9 mouse cellular contexts compared by ENCODE assay signal in genomic region chr14:105426597-105427334, GRCm38 (mm10).
DNase-seq lines count a peak whose midpoint lies in the region; ATAC-seq lines count a peak whose summit lies in the region.
"Had no signal": no experiment of that assay in that cellular context is flagged by ENCODE, and none has a peak within 500 bp of the region (broad histone marks: within the 10 kb centered on the region; RNA-seq: fewer than 3 reads in every experiment).

No protein-coding gene starts in this region.

- WGBS in forebrain, embryonic 14.5 days, result 71% methylated on average over 19 of the region's 19 CpGs
- WGBS in forebrain, embryonic 10.5 days, result 78% methylated on average over 19 of the region's 19 CpGs
- 69% methylated on average over 19 of the region's 19 CpGs for WGBS in embryonic facial prominence, embryonic 10.5 days

- H3K4me1 ChIP-seq in forebrain, embryonic 14.5 days (ENCODE audit: control insufficient read depth, insufficient read depth, low read length), result no peaks in the 10 kb centered on the region
- H3K4me1 ChIP-seq in forebrain, embryonic 10.5 days, result peaks cover 14% of the 10 kb centered on the region
- H3K4me1 ChIP-seq in embryonic facial prominence, embryonic 10.5 days, result peaks cover 15% of the 10 kb centered on the region
- H3K4me1 ChIP-seq: megakaryocyte, embryonic 14.5 days had no signal

- peak overlapping the region; percentile 38 for H3K4me2 ChIP-seq in forebrain, embryonic 14.5 days (ENCODE audit: low read length)

- H3K27me3 ChIP-seq in forebrain, embryonic 14.5 days (replicated peaks; ENCODE audit: control insufficient read depth, insufficient read depth, low read length), result no peaks in the 10 kb centered on the region
- peaks cover 23% of the 10 kb centered on the region for H3K27me3 ChIP-seq in forebrain, embryonic 10.5 days (ENCODE audit: poor library complexity, severe bottlenecking)
- peaks cover 7% of the 10 kb centered on the region for H3K27me3 ChIP-seq in embryonic facial prominence, embryonic 10.5 days (replicated peaks; ENCODE audit: low read depth, poor library complexity, severe bottlenecking)

- H3K36me3 ChIP-seq in forebrain, embryonic 14.5 days (ENCODE audit: control insufficient read depth, insufficient read depth, low read length), result no peaks in the 10 kb centered on the region
- H3K36me3 ChIP-seq in forebrain, embryonic 10.5 days (replicated peaks), result no peaks in the 10 kb centered on the region
- H3K36me3 ChIP-seq in embryonic facial prominence, embryonic 10.5 days (replicated peaks), result no peaks in the 10 kb centered on the region

- H3K27ac ChIP-seq in forebrain, embryonic 14.5 days (ENCODE audit: low read depth, low read length), result no peak overlapping the region
- H3K27ac ChIP-seq in forebrain, embryonic 10.5 days, result no peak overlapping the region
- H3K27ac ChIP-seq in embryonic facial prominence, embryonic 10.5 days (replicated peaks), result no peak overlapping the region

- no peaks in the 10 kb centered on the region for H3K9me3 ChIP-seq in forebrain, embryonic 14.5 days (replicated peaks; ENCODE audit: control insufficient read depth, low read length)
- no peaks in the 10 kb centered on the region for H3K9me3 ChIP-seq in forebrain, embryonic 10.5 days
- H3K9me3 ChIP-seq in embryonic facial prominence, embryonic 10.5 days, result no peaks in the 10 kb centered on the region

- no peak overlapping the region for H3K9ac ChIP-seq in forebrain, embryonic 14.5 days (ENCODE audit: low read length)

- no peak for ATAC-seq in forebrain, embryonic 14.5 days

- no peak overlapping the region for H3K4me3 ChIP-seq in forebrain, embryonic 14.5 days (ENCODE audit: low read depth, low read length)
- H3K4me3 ChIP-seq in forebrain, embryonic 10.5 days, result no peak overlapping the region
- H3K4me3 ChIP-seq in embryonic facial prominence, embryonic 10.5 days, result no peak overlapping the region
- H3K4me3 ChIP-seq: megakaryocyte, embryonic 14.5 days had no signal

- peak; percentile 0 for DNase-seq in forebrain, embryonic 14.5 days (ENCODE audit: low spot score)
- DNase-seq in forebrain, embryonic 10.5 days (ENCODE audit: extremely low spot score, low spot score), result no peak
- DNase-seq in left cerebral cortex, postnatal 25 days (ENCODE audit: low spot score in 2 of 2), result peak; percentile 3 to 22
- no peak for DNase-seq in left cerebral cortex, adult 11 months (ENCODE audit: low spot score)
- DNase-seq in embryonic facial prominence, embryonic 10.5 days (ENCODE audit: low spot score), result peak; percentile 14
- DNase-seq in layer of hippocampus, postnatal 36 days, result peak; percentile 6 to 12
- no peak for DNase-seq in thymus, postnatal 4 days
- no peak for DNase-seq in heart, postnatal 14 days

- intact Hi-C loops in left cerebral cortex, postnatal 25 days (cut with DNase I), result no loop called here
- intact Hi-C loops in heart, postnatal 14 days (cut with DNase I), result no loop called here

Comparison
In these comparisons a context has a peak if more than half of its experiments do, and no peak if none do; other contexts are left out.
1. DNase-seq: peak in forebrain, embryonic 14.5 days (single experiment), left cerebral cortex, postnatal 25 days (2 of 2), embryonic facial prominence, embryonic 10.5 days (single experiment) and layer of hippocampus, postnatal 36 days (2 of 2); none in forebrain, embryonic 10.5 days (single experiment), left cerebral cortex, adult 11 months (single experiment), thymus, postnatal 4 days (single experiment) and heart, postnatal 14 days (0 of 2).